Mouse (Mus musculus): ENCODE data around the gene Oasl1. TPM values are rescaled to one million over a fixed set of nuclear protein-coding genes. Genes with fewer than 3 reads are reported as not detected.
"Not testable (repeated sequence)": the region's sequence is repeated elsewhere in the genome, so short reads cannot be mapped to it uniquely, and the experiment has no call there.

The Oasl1 gene
- polyA plus RNA-seq, 1 experiment from 2014 or later, result 0.88 TPM

DNA sequence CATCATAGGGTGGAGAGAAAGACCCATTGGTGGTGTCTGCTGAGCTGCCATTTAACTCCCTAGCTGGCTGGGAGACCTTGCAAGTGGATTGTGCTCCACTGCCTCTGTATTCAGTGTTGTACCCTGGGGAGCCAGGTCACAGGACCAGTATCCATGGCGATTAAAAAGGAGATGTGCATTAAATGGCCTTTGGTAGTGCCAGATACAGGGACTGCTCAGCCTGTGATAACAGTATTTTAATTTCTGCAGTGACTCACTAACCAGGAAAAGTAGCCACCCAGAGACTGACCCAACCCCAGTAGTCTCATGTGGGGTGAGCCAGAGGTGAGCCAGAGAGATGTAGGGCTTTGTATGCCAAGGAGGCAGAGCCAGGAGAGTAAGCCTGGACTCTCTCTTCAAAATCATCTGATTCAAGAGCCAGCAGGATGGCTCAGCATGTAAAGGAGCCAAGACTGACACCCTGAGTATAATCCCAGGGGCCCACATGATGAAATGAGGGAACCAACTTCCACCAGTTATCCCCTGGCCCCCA lies 3.2 kb downstream of the Oasl1 start:
- WGBS (ENCODE audit: insufficient replicate concordance), result 45% methylated on average over 1 of the region's 1 CpGs
- H3K4me2 ChIP-seq, result no peak overlapping the region
- no peak overlapping the region for H3K27ac ChIP-seq (replicated peaks)

DNA sequence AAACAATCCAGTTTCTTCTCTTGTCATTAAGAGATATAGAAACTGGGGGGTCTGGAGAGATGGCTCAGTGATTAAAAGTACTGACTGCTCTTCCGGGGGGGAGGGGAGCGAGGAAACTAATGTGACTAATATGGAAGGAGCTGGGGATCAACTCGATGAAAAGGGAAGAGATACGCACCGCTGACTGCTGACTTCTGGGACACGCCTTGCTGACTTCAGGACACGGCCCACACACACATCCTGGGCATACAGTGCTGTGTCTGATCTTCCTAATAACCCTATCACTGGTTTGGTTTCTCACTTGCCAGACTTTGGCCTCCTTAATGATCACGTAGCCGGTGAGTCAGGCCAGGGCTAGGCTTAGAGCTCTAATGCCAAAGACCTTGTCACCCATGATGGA lies 3.7 kb downstream of the Oasl1 start:
- peaks cover 16% of the 10 kb centered on the region for H3K4me1 ChIP-seq (replicated peaks)
- no peaks in the 10 kb centered on the region for H3K9me3 ChIP-seq (replicated peaks)
- no peak overlapping the region for H3K9ac ChIP-seq
- 64% methylated on average over 9 of the region's 9 CpGs for WGBS (ENCODE audit: insufficient replicate concordance)
- no peaks in the 10 kb centered on the region for H3K27me3 ChIP-seq
- H3K4me2 ChIP-seq, result no peak overlapping the region
- no peak overlapping the region for H3K4me3 ChIP-seq (replicated peaks)
- H3K27ac ChIP-seq (replicated peaks), result no peak overlapping the region
- no peak for ATAC-seq (ENCODE audit: insufficient read depth)
- H3K36me3 ChIP-seq (replicated peaks), result no peaks in the 10 kb centered on the region

More for the DNA sequence above, 3.2 kb downstream of the Oasl1 start:
- no peak for ATAC-seq (ENCODE audit: insufficient read depth)
- H3K9me3 ChIP-seq (replicated peaks), result no peaks in the 10 kb centered on the region
- no peaks in the 10 kb centered on the region for H3K36me3 ChIP-seq (replicated peaks)
- H3K4me3 ChIP-seq (replicated peaks), result no peak overlapping the region
- no peaks in the 10 kb centered on the region for H3K27me3 ChIP-seq
- H3K4me1 ChIP-seq (replicated peaks), result peaks cover 18% of the 10 kb centered on the region
- H3K9ac ChIP-seq, result no peak overlapping the region

- Histone ChIP-seq H3K4me1 (replicated peaks) (0 out of 2 replicates have a peak, but pooled peaks cover 4% of the 10 kb centered on the region), H3K9ac (no peak overlapping the region), H3K4me3 (replicated peaks) (no peak overlapping the region), H3K4me2 (no peak overlapping the region), H3K36me3 (replicated peaks) (no peaks in the 10 kb centered on the region), H3K27me3 (no peaks in the 10 kb centered on the region), H3K27ac (replicated peaks) (no peak overlapping the region), H3K9me3 (replicated peaks) (no peaks in the 10 kb centered on the region)
- no peak for ATAC-seq (ENCODE audit: insufficient read depth)
- WGBS (ENCODE audit: insufficient replicate concordance), result 44% methylated on average over 5 of the region's 5 CpGs
These were observed 8.6 kb downstream of the Oasl1 start for GRCm38 (mm10) chr5:114931626-114932025.

- Histone ChIP-seq H3K9ac (no peak overlapping the region), H3K36me3 (replicated peaks) (no peaks in the 10 kb centered on the region), H3K27ac (replicated peaks) (no peak overlapping the region), H3K9me3 (replicated peaks) (no peaks in the 10 kb centered on the region), H3K27me3 (no peaks in the 10 kb centered on the region), H3K4me1 (replicated peaks) (0 out of 2 replicates have a peak, but pooled peaks cover 4% of the 10 kb centered on the region), H3K4me3 (replicated peaks) (no peak overlapping the region), H3K4me2 (no peak overlapping the region)
- ATAC-seq (ENCODE audit: insufficient read depth), result no peak
- 61% methylated on average over 8 of the region's 8 CpGs for WGBS (ENCODE audit: insufficient replicate concordance)
These were observed 10.2 kb downstream of the Oasl1 start for GRCm38 (mm10) chr5:114933206-114933605.

- Histone ChIP-seq H3K4me1 (replicated peaks) (0 out of 2 replicates have a peak, but pooled peaks cover 4% of the 10 kb centered on the region), H3K9ac (no peak overlapping the region), H3K4me3 (replicated peaks) (no peak overlapping the region), H3K36me3 (replicated peaks) (no peaks in the 10 kb centered on the region), H3K27ac (replicated peaks) (no peak overlapping the region), H3K9me3 (replicated peaks) (no peaks in the 10 kb centered on the region), H3K4me2 (no peak overlapping the region), H3K27me3 (no peaks in the 10 kb centered on the region)
- 35% methylated on average over 3 of the region's 3 CpGs for WGBS (ENCODE audit: insufficient replicate concordance)
- no peak for ATAC-seq (ENCODE audit: insufficient read depth)
These were observed 12.8 kb downstream of the Oasl1 start for GRCm38 (mm10) chr5:114935838-114936237.

DNA sequence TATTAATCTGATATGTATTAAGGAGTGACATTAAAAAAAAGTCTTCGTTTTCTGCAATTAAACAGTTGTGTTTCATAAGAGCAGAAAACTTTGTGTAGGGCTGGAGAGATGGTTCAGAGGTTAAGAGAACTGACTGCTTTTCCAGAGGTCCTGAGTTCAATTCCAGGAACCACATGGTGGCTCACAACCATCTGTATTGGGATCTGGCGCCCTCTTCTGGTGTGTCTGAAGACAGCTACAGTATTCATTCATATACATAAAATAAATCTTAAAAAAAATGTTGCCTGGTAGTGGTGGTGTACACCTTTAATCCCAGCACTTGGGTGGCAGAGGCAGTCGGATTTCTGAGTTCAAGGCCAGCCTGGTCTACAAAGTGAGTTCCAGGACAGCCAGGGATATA lies 18.1 kb downstream of the Oasl1 start:
- H3K27me3 ChIP-seq; ATAC-seq (ENCODE audit: insufficient read depth); H3K36me3 ChIP-seq (replicated peaks); H3K27ac ChIP-seq (replicated peaks); H3K9ac ChIP-seq; H3K9me3 ChIP-seq (replicated peaks): not testable (repeated sequence)
- H3K4me3 ChIP-seq (replicated peaks), result peak overlapping the region; percentile 74; the same call in 1 of the 2 replicates
- peaks cover 18% of the 10 kb centered on the region for H3K4me1 ChIP-seq (replicated peaks)
- WGBS (ENCODE audit: insufficient replicate concordance), result 34% methylated on average over 3 of the region's 3 CpGs
- H3K4me2 ChIP-seq, result peak overlapping the region; percentile 85

DNA sequence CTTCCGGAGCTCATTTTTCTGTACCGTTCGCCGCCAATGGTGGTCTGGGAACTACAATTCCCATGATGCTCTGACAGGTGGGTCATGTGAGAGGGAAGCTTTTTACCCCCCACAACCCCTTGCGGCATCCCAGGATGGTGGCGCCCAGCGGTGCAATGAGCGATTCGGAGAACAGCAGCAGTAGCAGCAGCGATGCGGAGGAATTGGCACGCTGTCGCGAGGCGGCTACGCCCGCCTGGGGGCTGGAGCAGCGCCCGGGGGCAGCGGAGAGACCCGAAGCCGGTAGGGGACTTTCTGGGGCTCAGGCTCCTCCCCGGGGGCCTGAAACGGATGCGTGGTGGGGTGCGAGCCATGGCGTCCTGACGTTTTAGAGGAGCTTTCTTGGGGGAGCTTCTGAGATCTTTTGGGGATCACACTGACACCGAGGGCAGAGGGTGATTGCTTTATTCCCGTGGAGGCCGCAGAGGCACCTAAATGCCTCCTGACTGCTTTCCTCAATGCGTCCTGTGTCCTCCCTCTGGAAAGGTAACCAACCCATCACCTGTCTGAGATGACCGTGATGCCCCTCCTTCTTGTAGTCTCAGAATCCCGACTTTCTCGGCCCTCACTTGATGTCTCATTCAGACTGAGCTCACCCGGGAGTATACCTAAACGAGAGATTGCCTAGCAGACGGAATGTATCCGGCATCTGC lies 19.2 kb downstream of the Oasl1 start, which contains the start of gene 2210016L21Rik:
TSS of gene 2210016L21Rik (plus strand) at position 85 of the 692 bp plus-strand sequence.
- Histone ChIP-seq H3K4me3 (replicated peaks) (peak within 1 kb of the TSS; percentile 74), H3K4me2 (peak within 1 kb of the TSS; percentile 85), H3K4me1 (replicated peaks) (peaks cover 18% of the 10 kb centered on the region), H3K9me3 (replicated peaks) (no peaks in the 10 kb centered on the region), H3K9ac (peak within 1 kb of the TSS; percentile 83), H3K27me3 (no peaks in the 10 kb centered on the region), H3K27ac (replicated peaks) (peak within 1 kb of the TSS; percentile 81), H3K36me3 (replicated peaks) (peaks cover 17% of the 10 kb centered on the region)
- WGBS (ENCODE audit: insufficient replicate concordance), result 2% methylated on average over 39 of the region's 39 CpGs
- ATAC-seq (ENCODE audit: insufficient read depth), result peak; percentile 86

DNA sequence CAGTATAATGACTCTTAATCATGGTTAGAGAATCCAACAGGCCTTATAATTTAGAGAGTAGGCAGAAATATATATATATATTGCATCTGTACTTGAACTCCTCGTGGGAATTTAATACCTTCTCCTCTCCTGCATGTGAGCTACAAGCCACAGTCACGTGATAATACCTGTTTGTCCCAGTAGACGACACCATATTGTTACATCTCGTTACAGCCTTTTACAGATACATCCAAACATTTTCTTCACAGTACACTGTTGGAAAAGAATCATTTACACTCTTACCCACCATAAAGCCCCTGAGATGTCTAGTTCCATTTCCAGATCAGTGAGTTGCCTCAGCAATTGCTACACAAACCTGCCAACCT lies 19.7 kb downstream of the Oasl1 start:
- Histone ChIP-seq H3K9ac (peak overlapping the region; percentile 83), H3K36me3 (replicated peaks) (peaks cover 23% of the 10 kb centered on the region), H3K9me3 (replicated peaks) (no peaks in the 10 kb centered on the region), H3K4me2 (peak overlapping the region; percentile 85), H3K4me1 (replicated peaks) (peaks cover 18% of the 10 kb centered on the region), H3K27me3 (no peaks in the 10 kb centered on the region), H3K4me3 (replicated peaks) (peak overlapping the region; percentile 74), H3K27ac (replicated peaks) (peak overlapping the region; percentile 81)
- no peak for ATAC-seq (ENCODE audit: insufficient read depth)
- WGBS (ENCODE audit: insufficient replicate concordance), result 45% methylated on average over 4 of the region's 4 CpGs

DNA sequence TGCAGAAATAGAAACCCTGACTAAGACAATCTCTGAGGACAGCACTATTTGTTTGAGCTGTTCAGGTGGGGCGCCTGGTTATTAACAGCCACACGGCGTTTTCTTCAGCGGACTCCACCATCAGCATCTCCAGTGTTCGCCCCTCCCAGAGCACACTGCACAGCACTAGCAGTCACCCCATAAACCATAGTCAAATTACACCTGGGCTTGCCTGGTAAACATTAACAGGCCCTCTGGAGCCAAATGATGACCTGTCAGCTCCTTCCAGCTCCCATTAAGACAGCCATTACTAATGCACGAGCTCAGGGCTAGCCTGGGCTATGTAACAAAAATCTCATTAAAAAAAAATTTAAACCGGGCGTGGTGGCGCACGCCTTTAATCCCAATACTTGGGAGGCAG lies 22.0 kb downstream of the Oasl1 start:
- Histone ChIP-seq H3K9me3 (replicated peaks) (no peaks in the 10 kb centered on the region), H3K27ac (replicated peaks) (no peak overlapping the region), H3K9ac (no peak overlapping the region), H3K4me1 (replicated peaks) (peaks cover 18% of the 10 kb centered on the region), H3K36me3 (replicated peaks) (peaks cover 37% of the 10 kb centered on the region), H3K27me3 (no peaks in the 10 kb centered on the region), H3K4me3 (replicated peaks) (no peak overlapping the region), H3K4me2 (no peak overlapping the region)
- no peak for ATAC-seq (ENCODE audit: insufficient read depth)
- 84% methylated on average over 10 of the region's 10 CpGs for WGBS (ENCODE audit: insufficient replicate concordance)

GRCm38 (mm10) chr5:114948891-114949290 lies 25.9 kb downstream of the Oasl1 start:
- H3K4me1 ChIP-seq (replicated peaks), result peaks cover 8% of the 10 kb centered on the region
- peaks cover 37% of the 10 kb centered on the region for H3K36me3 ChIP-seq (replicated peaks)
- H3K4me2 ChIP-seq, result no peak overlapping the region
- no peaks in the 10 kb centered on the region for H3K9me3 ChIP-seq (replicated peaks)
- no peak overlapping the region for H3K27ac ChIP-seq (replicated peaks)
- H3K9ac ChIP-seq, result no peak overlapping the region
- WGBS (ENCODE audit: insufficient replicate concordance), result 58% methylated on average over 6 of the region's 6 CpGs
- no peaks in the 10 kb centered on the region for H3K27me3 ChIP-seq
- ATAC-seq (ENCODE audit: insufficient read depth), result peak; percentile 60
- H3K4me3 ChIP-seq (replicated peaks), result no peak overlapping the region

DNA sequence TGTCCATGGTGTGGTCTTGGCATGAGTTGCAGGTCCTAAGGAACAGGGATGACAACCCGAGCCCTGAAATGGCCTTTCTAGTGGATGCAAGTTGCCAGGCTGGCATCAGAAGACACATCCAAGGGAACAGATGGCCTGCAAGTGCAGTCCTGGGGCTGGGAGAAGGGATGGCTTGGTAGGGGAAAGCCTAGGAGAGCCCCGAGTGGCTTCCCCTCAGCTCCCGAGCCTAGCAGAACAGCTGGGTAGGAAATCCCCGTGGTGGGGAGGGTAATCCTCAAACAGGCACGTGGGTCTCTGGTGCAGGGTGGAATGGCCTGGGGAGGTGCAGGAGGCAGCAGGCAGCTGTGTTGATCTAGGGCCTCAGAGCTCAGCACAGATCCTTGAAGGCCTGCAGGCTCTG lies 26.3 kb downstream of the Oasl1 start:
- H3K4me1 ChIP-seq (replicated peaks), result peaks cover 8% of the 10 kb centered on the region
- 51% methylated on average over 5 of the region's 5 CpGs for WGBS (ENCODE audit: insufficient replicate concordance)
- H3K36me3 ChIP-seq (replicated peaks), result peaks cover 37% of the 10 kb centered on the region
- H3K4me2 ChIP-seq, result no peak overlapping the region
- H3K4me3 ChIP-seq (replicated peaks), result no peak overlapping the region
- no peak for ATAC-seq (ENCODE audit: insufficient read depth)
- H3K9me3 ChIP-seq (replicated peaks), result no peaks in the 10 kb centered on the region
- H3K27ac ChIP-seq (replicated peaks), result no peak overlapping the region
- H3K9ac ChIP-seq, result no peak overlapping the region
- H3K27me3 ChIP-seq, result no peaks in the 10 kb centered on the region

All from liver, embryonic 15.5 days (tissue).